Mouse (Mus musculus) B cell, adult 62 days (primary cell): ENCODE measurements around the gene H2al1g. TPM values are rescaled to one million over a fixed set of nuclear protein-coding genes. Genes with fewer than 3 reads are reported as not detected.

Experiments used
- total RNA-seq: library from RNA; stranded (reverse); gene quantifications from 4 replicates; pipeline ENCODE4 v1.2.4, GENCODE M21; 2023

H2al1g gene
- total RNA-seq, result not detected in 4 replicates

GRCm38 (mm10) chrX:11317956-11318355 lies at the start of gene H2al1g:
TSS of gene H2al1g (plus strand) at chrX:11318256.

GRCm38 (mm10) chrX:11298957-11299356 lies 19.1 kb upstream of the H2al1g start, which contains the start of gene H2al1a:
TSS of gene H2al1a (plus strand) at chrX:11299257.

GRCm38 (mm10) chrX:11302132-11302531 lies 15.9 kb upstream of the H2al1g start, which contains the start of gene H2al1b:
TSS of gene H2al1b (plus strand) at chrX:11302432.

GRCm38 (mm10) chrX:11305355-11305754 lies 12.7 kb upstream of the H2al1g start, which contains the start of gene H2al1c:
TSS of gene H2al1c (plus strand) at chrX:11305655.

GRCm38 (mm10) chrX:11308524-11308923 lies 9.5 kb upstream of the H2al1g start, which contains the start of gene H2al1d:
TSS of gene H2al1d (plus strand) at chrX:11308824.

GRCm38 (mm10) chrX:11311634-11312033 lies 6.4 kb upstream of the H2al1g start, which contains the start of gene H2al1e:
TSS of gene H2al1e (plus strand) at chrX:11311934.

GRCm38 (mm10) chrX:11314858-11315257 lies 3.2 kb upstream of the H2al1g start, which contains the start of gene H2al1f:
TSS of gene H2al1f (plus strand) at chrX:11315158.

GRCm38 (mm10) chrX:11321192-11321591 lies 3.1 kb downstream of the H2al1g start, which contains the start of gene H2al1h:
TSS of gene H2al1h (plus strand) at chrX:11321492.

GRCm38 (mm10) chrX:11324359-11324758 lies 6.3 kb downstream of the H2al1g start, which contains the start of gene H2al1i:
TSS of gene H2al1i (plus strand) at chrX:11324659.

GRCm38 (mm10) chrX:11327522-11327921 lies 9.5 kb downstream of the H2al1g start, which contains the start of gene H2al1j:
TSS of gene H2al1j (plus strand) at chrX:11327822.

Other genes with a start within 250 kb of the H2al1g start
- not detected in 4 replicates for gene H2al1a, start 19.0 kb upstream of the H2al1g start, total RNA-seq
- not detected in 4 replicates for gene H2al1b, start 15.8 kb upstream of the H2al1g start, total RNA-seq
- not detected in 4 replicates for gene H2al1c, start 12.6 kb upstream of the H2al1g start, total RNA-seq
- gene H2al1d, start 9.4 kb upstream of the H2al1g start, total RNA-seq, result not detected in 4 replicates
- not detected in 4 replicates for gene H2al1e, start 6.3 kb upstream of the H2al1g start, total RNA-seq
- gene H2al1f, start 3.1 kb upstream of the H2al1g start, total RNA-seq, result not detected in 4 replicates
- gene H2al1h, start 3.2 kb downstream of the H2al1g start, total RNA-seq, result not detected in 4 replicates
- not detected in 4 replicates for gene H2al1i, start 6.4 kb downstream of the H2al1g start, total RNA-seq
- not detected in 4 replicates for gene H2al1j, start 9.6 kb downstream of the H2al1g start, total RNA-seq